Mouse (Mus musculus) megakaryocyte, embryonic 14.5 days (primary cell): ENCODE results near the gene Pabpc6. TPM values are rescaled to one million over a fixed set of nuclear protein-coding genes. Genes with fewer than 3 reads are reported as not detected.

Experiments
- H3K27me3 ChIP-seq: replicated peaks from 2 replicates; pipeline ENCODE3; 2012; ENCODE audit warnings: inconsistent platforms
- H3K36me3 ChIP-seq: replicated peaks from 2 replicates; pipeline ENCODE3; 2012; ENCODE audit warnings: low read length, inconsistent platforms, mixed read lengths
- H3K4me1 ChIP-seq: 2 replicates; pipeline ENCODE4 v1.6.1; 2012; ENCODE audit warnings: inconsistent platforms
- H3K4me3 ChIP-seq: replicated peaks from 2 replicates; pipeline ENCODE3; 2012; ENCODE audit warnings: moderate library complexity, mild to moderate bottlenecking, inconsistent platforms
- H3K9me3 ChIP-seq: 2 replicates; pipeline ENCODE4 v1.6.1; 2012; ENCODE audit warnings: inconsistent platforms
- FLI1 ChIP-seq: IDR thresholded peaks from 2 replicates; pipeline ENCODE4 v1.6.1; 2012; ENCODE audit warnings: low read length, inconsistent platforms, mixed read lengths
- GATA1 ChIP-seq: IDR thresholded peaks from 3 replicates; pipeline ENCODE4 v1.6.1; 2012; ENCODE audit warnings: mixed read lengths, low read length, inconsistent platforms, borderline replicate concordance
- polyA plus RNA-seq: library from polyadenylated mRNA; stranded (reverse); fragments of >175 nt; gene quantifications from 2 replicates; pipeline ENCODE4 v1.2.3, GENCODE M21; 2012; ENCODE audit warnings: low replicate concordance; ENCODE audit not compliant: insufficient read depth

Pabpc6 gene
- polyA plus RNA-seq, 1 experiment = not detected

- Histone ChIP-seq H3K9me3 (peaks cover 5% of the 10 kb centered on the region; the same call in 1 of the 2 replicates), H3K4me1 (no peaks in the 10 kb centered on the region), H3K27me3 (no peaks in the 10 kb centered on the region), H3K36me3 (no peaks in the 10 kb centered on the region), H3K4me3 (no peak overlapping the region)
- TF ChIP-seq FLI1 (no peak), GATA1 (no peak)
These were observed 10.9 kb downstream of the Pabpc6 start for GRCm38 (mm10) chr17:9658651-9659050.

GRCm38 (mm10) chr17:9654155-9654554, 15.4 kb downstream of the Pabpc6 start:
- Histone ChIP-seq H3K4me3 (no peak overlapping the region), H3K27me3 (no peaks in the 10 kb centered on the region), H3K36me3 (no peaks in the 10 kb centered on the region), H3K4me1 (no peaks in the 10 kb centered on the region), H3K9me3 (peaks cover 13% of the 10 kb centered on the region; the same call in 1 of the 2 replicates)
- TF ChIP-seq FLI1 = no peak
- no peak for TF ChIP-seq GATA1

GRCm38 (mm10) chr17:9647644-9648043, 21.9 kb downstream of the Pabpc6 start:
- no peak overlapping the region for H3K4me3 ChIP-seq
- H3K27me3 ChIP-seq = no peaks in the 10 kb centered on the region
- no peaks in the 10 kb centered on the region for H3K4me1 ChIP-seq
- peaks cover 11% of the 10 kb centered on the region; the same call in 1 of the 2 replicates for H3K9me3 ChIP-seq
- no peak for TF ChIP-seq GATA1
- no peak for TF ChIP-seq FLI1
- H3K36me3 ChIP-seq = no peaks in the 10 kb centered on the region

GRCm38 (mm10) chr17:9643657-9644180, 25.8 kb downstream of the Pabpc6 start:
- TF ChIP-seq GATA1 (no peak), FLI1 (no peak)
- Histone ChIP-seq H3K36me3 (no peaks in the 10 kb centered on the region), H3K4me3 (no peak overlapping the region), H3K9me3 (no peaks in the 10 kb centered on the region), H3K4me1 (no peaks in the 10 kb centered on the region), H3K27me3 (no peaks in the 10 kb centered on the region)

GRCm38 (mm10) chr17:9637011-9637410, 32.5 kb downstream of the Pabpc6 start:
- Histone ChIP-seq H3K9me3 (0 out of 2 replicates have a peak, but pooled peaks cover 2% of the 10 kb centered on the region), H3K4me3 (no peak overlapping the region), H3K36me3 (no peaks in the 10 kb centered on the region), H3K27me3 (no peaks in the 10 kb centered on the region), H3K4me1 (no peaks in the 10 kb centered on the region)
- TF ChIP-seq FLI1 (no peak), GATA1 (no peak)

- H3K27me3 ChIP-seq = no peaks in the 10 kb centered on the region
- H3K4me1 ChIP-seq = no peaks in the 10 kb centered on the region
- peaks cover 2% of the 10 kb centered on the region; the same call in 1 of the 2 replicates for H3K9me3 ChIP-seq
- no peak for TF ChIP-seq FLI1
- no peak for TF ChIP-seq GATA1
- no peak overlapping the region for H3K4me3 ChIP-seq
- no peaks in the 10 kb centered on the region for H3K36me3 ChIP-seq
These were observed 36.8 kb downstream of the Pabpc6 start for GRCm38 (mm10) chr17:9632579-9633252.

- H3K36me3 ChIP-seq = no peaks in the 10 kb centered on the region
These were observed 37.4 kb downstream of the Pabpc6 start for GRCm38 (mm10) chr17:9632140-9632539.

GRCm38 (mm10) chr17:9631081-9631480, 38.4 kb downstream of the Pabpc6 start:
- H3K9me3 ChIP-seq = peaks cover 2% of the 10 kb centered on the region; the same call in 1 of the 2 replicates
- no peaks in the 10 kb centered on the region for H3K36me3 ChIP-seq
- H3K27me3 ChIP-seq = no peaks in the 10 kb centered on the region
- TF ChIP-seq FLI1 (no peak), GATA1 (no peak)
- H3K4me3 ChIP-seq = no peak overlapping the region
- H3K4me1 ChIP-seq = no peaks in the 10 kb centered on the region

More at GRCm38 (mm10) chr17:9632140-9632539, 37.4 kb downstream of the Pabpc6 start:
- no peaks in the 10 kb centered on the region for H3K4me1 ChIP-seq
- no peak overlapping the region for H3K4me3 ChIP-seq
- TF ChIP-seq GATA1 (no peak), FLI1 (no peak)
- peaks cover 2% of the 10 kb centered on the region; the same call in 1 of the 2 replicates for H3K9me3 ChIP-seq
- no peaks in the 10 kb centered on the region for H3K27me3 ChIP-seq

- Histone ChIP-seq H3K36me3 (no peaks in the 10 kb centered on the region), H3K4me3 (no peak overlapping the region), H3K4me1 (no peaks in the 10 kb centered on the region), H3K9me3 (no peaks in the 10 kb centered on the region; the same call in 1 of the 2 replicates), H3K27me3 (no peaks in the 10 kb centered on the region)
- no peak for TF ChIP-seq GATA1
- TF ChIP-seq FLI1 = no peak
These were observed 42.5 kb downstream of the Pabpc6 start for GRCm38 (mm10) chr17:9627011-9627410.

Other genes with a start within 250 kb of the Pabpc6 start
- gene Gm17728, start 247.7 kb downstream of the Pabpc6 start, polyA plus RNA-seq = not detected in 2 replicates